Mouse (Mus musculus) hindbrain, embryonic 10.5 days (tissue): ENCODE results near the gene Fyb2. TPM values are rescaled to one million over a fixed set of nuclear protein-coding genes. Genes with fewer than 3 reads are reported as not detected.

Experiments used
- DNase-seq: peaks from one replicate; pipeline ENCODE4 v3.0.0-alpha.2; 2017; ENCODE audit warnings: low spot score
- H3K27ac ChIP-seq: fragments of 300-500 bp; sonication (generic); 2 replicates; pipeline ENCODE4 v1.5.1; 2016; ENCODE audit warnings: mild to moderate bottlenecking, moderate library complexity
- H3K27me3 ChIP-seq: fragments of 300-500 bp; sonication (generic); 2 replicates; pipeline ENCODE4 v1.6.1; 2016; ENCODE audit warnings: mild to moderate bottlenecking; ENCODE audit not compliant: poor library complexity, insufficient read depth, severe bottlenecking
- H3K36me3 ChIP-seq: fragments of 300-500 bp; sonication (generic); 2 replicates; pipeline ENCODE4 v1.6.1; 2016; ENCODE audit warnings: mild to moderate bottlenecking, moderate library complexity
- H3K4me1 ChIP-seq: fragments of 300-500 bp; sonication (generic); replicated peaks from 2 replicates; pipeline ENCODE4 v1.6.1; 2016; ENCODE audit warnings: mild to moderate bottlenecking
- H3K4me3 ChIP-seq: fragments of 300-500 bp; sonication (generic); 2 replicates; pipeline ENCODE4 v1.5.1; 2016; ENCODE audit warnings: mild to moderate bottlenecking, moderate library complexity
- H3K9me3 ChIP-seq: fragments of 300-500 bp; sonication (generic); 2 replicates; pipeline ENCODE4 v1.6.1; 2016; ENCODE audit warnings: mild to moderate bottlenecking, moderate library complexity
- WGBS: fragments of 180-500 bp; shearing (Covaris S2); methylation state at CpG from one replicate; pipeline ENCODE4 v1.1.7; 2016; 5-methylcytosine and 5-hydroxymethylcytosine counted together
- polyA plus RNA-seq: library from polyadenylated mRNA; unstranded; fragments of >200 nt; fragmentation: Nextera tagmentation; extraction: Ambion mirVana; gene quantifications from 2 replicates; pipeline ENCODE4 v1.2.1, GENCODE M21; 2016

Fyb2 gene
- polyA plus RNA-seq, 1 experiment from 2014 or later, result 0.05 TPM

- no peak overlapping the region for H3K4me3 ChIP-seq
- H3K27me3 ChIP-seq, result no peaks in the 10 kb centered on the region
- WGBS, result 92% methylated on average over 6 of the region's 6 CpGs
- H3K27ac ChIP-seq, result no peak overlapping the region
- DNase-seq, result no peak
- H3K4me1 ChIP-seq, result no peaks in the 10 kb centered on the region
- H3K9me3 ChIP-seq, result no peaks in the 10 kb centered on the region
- H3K36me3 ChIP-seq, result no peaks in the 10 kb centered on the region
Measured at GRCm38 (mm10) chr4:104905049-104905448, 8.2 kb upstream of the Fyb2 start.

GRCm38 (mm10) chr4:104911685-104912084 is 1.6 kb upstream of the Fyb2 start:
- Histone ChIP-seq H3K4me3 (no peak overlapping the region), H3K4me1 (peaks cover 10% of the 10 kb centered on the region), H3K27ac (no peak overlapping the region), H3K9me3 (no peaks in the 10 kb centered on the region), H3K27me3 (peaks cover 18% of the 10 kb centered on the region), H3K36me3 (no peaks in the 10 kb centered on the region)
- WGBS, result 37% methylated on average over 7 of the region's 7 CpGs
- peak; percentile 83 for DNase-seq

GRCm38 (mm10) chr4:104914711-104915247 is 1.5 kb downstream of the Fyb2 start:
- Histone ChIP-seq H3K9me3 (no peaks in the 10 kb centered on the region), H3K36me3 (no peaks in the 10 kb centered on the region), H3K27me3 (peaks cover 18% of the 10 kb centered on the region), H3K4me1 (peaks cover 10% of the 10 kb centered on the region), H3K27ac (no peak overlapping the region), H3K4me3 (no peak overlapping the region)
- 84% methylated on average over 6 of the region's 6 CpGs for WGBS
- no peak for DNase-seq

GRCm38 (mm10) chr4:104918017-104918416 is 4.8 kb downstream of the Fyb2 start:
- H3K36me3 ChIP-seq, result no peaks in the 10 kb centered on the region
- no peak overlapping the region for H3K4me3 ChIP-seq
- H3K9me3 ChIP-seq, result no peaks in the 10 kb centered on the region
- no peak for DNase-seq
- 85% methylated on average over 6 of the region's 6 CpGs for WGBS
- peaks cover 8% of the 10 kb centered on the region for H3K4me1 ChIP-seq
- H3K27ac ChIP-seq, result no peak overlapping the region
- peaks cover 13% of the 10 kb centered on the region for H3K27me3 ChIP-seq

- Histone ChIP-seq H3K4me1 (no peaks in the 10 kb centered on the region), H3K27ac (no peak overlapping the region), H3K36me3 (no peaks in the 10 kb centered on the region), H3K27me3 (no peaks in the 10 kb centered on the region), H3K9me3 (no peaks in the 10 kb centered on the region), H3K4me3 (no peak overlapping the region)
- WGBS, result 87% methylated on average over 5 of the region's 5 CpGs
- no peak for DNase-seq
Measured at GRCm38 (mm10) chr4:104925383-104925782, 12.1 kb downstream of the Fyb2 start.

GRCm38 (mm10) chr4:104929165-104929564 is 15.9 kb downstream of the Fyb2 start:
- no peaks in the 10 kb centered on the region for H3K36me3 ChIP-seq
- 87% methylated on average over 7 of the region's 7 CpGs for WGBS
- no peak for DNase-seq
- H3K27me3 ChIP-seq, result no peaks in the 10 kb centered on the region
- H3K4me3 ChIP-seq, result no peak overlapping the region
- no peaks in the 10 kb centered on the region for H3K4me1 ChIP-seq
- H3K9me3 ChIP-seq, result no peaks in the 10 kb centered on the region
- no peak overlapping the region for H3K27ac ChIP-seq

- Histone ChIP-seq H3K9me3 (no peaks in the 10 kb centered on the region), H3K27ac (no peak overlapping the region), H3K4me1 (peaks cover 12% of the 10 kb centered on the region), H3K36me3 (no peaks in the 10 kb centered on the region), H3K27me3 (no peaks in the 10 kb centered on the region), H3K4me3 (no peak overlapping the region)
- DNase-seq, result no peak
Measured at GRCm38 (mm10) chr4:104933620-104934019, 20.4 kb downstream of the Fyb2 start.

- DNase-seq, result no peak
- no peaks in the 10 kb centered on the region for H3K9me3 ChIP-seq
- H3K27ac ChIP-seq, result no peak overlapping the region
- H3K36me3 ChIP-seq, result no peaks in the 10 kb centered on the region
- H3K4me3 ChIP-seq, result no peak overlapping the region
- no peaks in the 10 kb centered on the region for H3K27me3 ChIP-seq
- WGBS, result 87% methylated on average over 3 of the region's 3 CpGs
- peaks cover 12% of the 10 kb centered on the region for H3K4me1 ChIP-seq
Measured at GRCm38 (mm10) chr4:104934997-104935396, 21.7 kb downstream of the Fyb2 start.

GRCm38 (mm10) chr4:104935436-104935835 is 22.2 kb downstream of the Fyb2 start:
- no peak for DNase-seq
- Histone ChIP-seq H3K4me3 (no peak overlapping the region), H3K36me3 (no peaks in the 10 kb centered on the region), H3K9me3 (no peaks in the 10 kb centered on the region), H3K4me1 (peaks cover 12% of the 10 kb centered on the region), H3K27me3 (no peaks in the 10 kb centered on the region), H3K27ac (no peak overlapping the region)
- WGBS, result 67% methylated on average over 3 of the region's 3 CpGs

GRCm38 (mm10) chr4:104936011-104936410 is 22.8 kb downstream of the Fyb2 start:
- Histone ChIP-seq H3K36me3 (no peaks in the 10 kb centered on the region), H3K9me3 (no peaks in the 10 kb centered on the region), H3K4me3 (no peak overlapping the region), H3K27ac (no peak overlapping the region), H3K4me1 (peaks cover 12% of the 10 kb centered on the region), H3K27me3 (no peaks in the 10 kb centered on the region)
- WGBS, result 59% methylated on average over 9 of the region's 9 CpGs
- DNase-seq, result no peak

GRCm38 (mm10) chr4:104939535-104939934 is 26.3 kb downstream of the Fyb2 start:
- H3K27ac ChIP-seq, result no peak overlapping the region
- H3K4me3 ChIP-seq, result no peak overlapping the region
- 87% methylated on average over 6 of the region's 6 CpGs for WGBS
- no peaks in the 10 kb centered on the region for H3K36me3 ChIP-seq
- no peaks in the 10 kb centered on the region for H3K27me3 ChIP-seq
- peaks cover 12% of the 10 kb centered on the region for H3K4me1 ChIP-seq
- no peaks in the 10 kb centered on the region for H3K9me3 ChIP-seq
- DNase-seq, result no peak

GRCm38 (mm10) chr4:104941895-104942294 is 28.6 kb downstream of the Fyb2 start:
- Histone ChIP-seq H3K36me3 (no peaks in the 10 kb centered on the region), H3K9me3 (no peaks in the 10 kb centered on the region), H3K4me1 (no peaks in the 10 kb centered on the region), H3K4me3 (no peak overlapping the region), H3K27me3 (no peaks in the 10 kb centered on the region), H3K27ac (no peak overlapping the region)
- DNase-seq, result no peak
- 82% methylated on average over 1 of the region's 1 CpGs for WGBS

GRCm38 (mm10) chr4:104944482-104944881 is 31.2 kb downstream of the Fyb2 start:
- no peak for DNase-seq
- Histone ChIP-seq H3K27ac (no peak overlapping the region), H3K4me1 (no peaks in the 10 kb centered on the region), H3K27me3 (no peaks in the 10 kb centered on the region), H3K9me3 (no peaks in the 10 kb centered on the region), H3K36me3 (no peaks in the 10 kb centered on the region), H3K4me3 (no peak overlapping the region)
- WGBS, result 84% methylated on average over 1 of the region's 1 CpGs

GRCm38 (mm10) chr4:104948886-104949285 is 35.6 kb downstream of the Fyb2 start:
- H3K9me3 ChIP-seq, result no peaks in the 10 kb centered on the region
- no peak overlapping the region for H3K27ac ChIP-seq
- no peaks in the 10 kb centered on the region for H3K36me3 ChIP-seq
- no peak for DNase-seq
- no peaks in the 10 kb centered on the region for H3K27me3 ChIP-seq
- H3K4me3 ChIP-seq, result no peak overlapping the region
- WGBS, result 89% methylated on average over 4 of the region's 4 CpGs
- no peaks in the 10 kb centered on the region for H3K4me1 ChIP-seq
